Mouse (Mus musculus) mouse trophoblast stem cell (cell line): ENCODE data around the gene Bex1.

Source experiments
- in situ Hi-C, 2 experiments: fragments of 300-500 bp; cut with MseI, MboI; formaldehyde crosslinking; loops; 2 replicates in 1 of 2; 3 replicates in 1 of 2; pipeline ENCODE4 v1.15.1; 2025

Gene Bex1

DNA sequence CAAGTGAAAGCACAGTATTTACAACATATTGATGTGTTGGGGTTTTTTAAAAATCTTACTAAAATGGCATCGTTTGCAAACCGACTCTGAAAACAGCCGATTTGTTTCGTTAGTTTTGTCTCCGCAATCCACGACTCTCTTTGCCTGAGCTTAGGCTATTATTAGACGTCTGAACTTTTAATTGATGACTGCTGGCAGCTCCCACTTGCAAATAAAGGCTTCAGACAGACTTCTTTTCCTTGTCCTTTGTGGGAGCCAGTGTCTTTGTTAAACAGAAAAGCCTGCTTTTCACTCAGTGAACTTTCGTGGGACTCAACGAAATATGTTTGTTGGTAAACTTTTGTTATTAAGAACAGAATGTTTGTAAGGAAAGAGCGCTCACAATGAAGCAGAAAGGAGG, 42.5 kb downstream of the Bex1 start:
- in situ Hi-C loops: no loop called here

DNA sequence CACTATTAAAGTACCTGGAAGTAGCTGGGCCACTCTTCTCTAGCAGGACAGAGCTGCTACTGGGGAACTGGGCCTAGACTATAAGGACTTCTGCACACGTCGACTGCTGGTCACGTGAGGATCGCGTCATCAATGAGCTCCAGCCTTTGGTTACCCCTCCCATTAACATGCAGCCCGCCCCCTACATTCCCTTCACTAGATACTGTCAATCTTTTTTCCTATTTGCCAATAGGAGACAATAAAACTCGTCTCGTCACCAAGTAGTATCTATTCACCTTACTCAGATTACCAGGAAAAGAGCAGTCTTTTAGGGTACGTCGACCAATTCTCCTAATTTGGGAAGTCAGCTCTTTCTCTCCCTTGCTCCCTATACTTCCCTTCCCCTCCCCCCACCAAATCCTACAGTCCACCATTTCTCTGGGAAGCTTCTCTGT, 43.2 kb downstream of the Bex1 start, which contains the start of gene Tceal8:
TSS of gene Tceal8 (minus strand) at position 225 of the 434 bp plus-strand sequence.
- in situ Hi-C loops: no loop called here

DNA sequence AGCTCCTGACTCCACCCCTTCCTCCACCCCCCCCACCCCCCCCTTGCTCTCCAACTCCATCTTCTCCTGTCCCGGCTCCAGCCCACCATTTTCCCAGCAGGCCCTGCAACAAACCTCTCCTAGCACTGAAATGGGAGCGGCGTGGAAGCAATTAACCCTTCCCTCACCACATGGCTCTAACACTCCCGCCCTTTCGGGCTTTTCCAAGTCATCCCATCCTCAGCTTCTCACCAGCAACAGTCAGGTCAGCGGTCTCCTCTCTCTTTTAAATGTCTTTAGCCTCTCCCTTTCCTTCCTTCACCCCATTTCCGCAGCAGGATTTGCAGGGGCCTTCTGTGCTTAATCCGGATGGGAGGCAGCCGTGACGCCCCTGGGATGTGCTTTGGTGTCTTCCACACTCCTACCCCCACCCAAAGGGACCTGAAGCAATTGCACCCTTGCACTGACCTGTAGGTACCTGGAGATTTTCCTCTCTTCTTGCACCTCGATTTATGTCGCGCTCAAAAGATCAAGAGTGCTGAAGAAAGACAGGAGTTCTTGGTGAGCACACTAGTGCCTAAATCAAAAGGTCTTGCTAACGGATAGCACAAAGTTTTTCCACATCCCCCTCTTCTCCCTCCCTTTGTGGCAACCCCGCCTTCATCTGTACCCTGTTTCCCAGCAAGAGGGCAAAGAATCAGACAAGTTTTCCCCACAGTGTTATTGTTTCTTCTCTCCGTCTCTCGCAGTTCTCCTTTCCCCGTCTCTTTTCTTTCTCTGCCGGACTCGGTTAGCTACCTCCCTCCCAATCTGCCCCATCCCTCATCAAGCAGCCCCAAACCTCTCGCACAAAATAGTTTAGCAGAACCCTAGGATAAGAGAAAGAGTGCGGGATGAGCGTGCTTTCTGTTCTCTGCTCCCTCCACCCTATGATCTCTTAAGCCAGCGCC, 43.9 kb downstream of the Bex1 start:
- in situ Hi-C loops: no loop called here

DNA sequence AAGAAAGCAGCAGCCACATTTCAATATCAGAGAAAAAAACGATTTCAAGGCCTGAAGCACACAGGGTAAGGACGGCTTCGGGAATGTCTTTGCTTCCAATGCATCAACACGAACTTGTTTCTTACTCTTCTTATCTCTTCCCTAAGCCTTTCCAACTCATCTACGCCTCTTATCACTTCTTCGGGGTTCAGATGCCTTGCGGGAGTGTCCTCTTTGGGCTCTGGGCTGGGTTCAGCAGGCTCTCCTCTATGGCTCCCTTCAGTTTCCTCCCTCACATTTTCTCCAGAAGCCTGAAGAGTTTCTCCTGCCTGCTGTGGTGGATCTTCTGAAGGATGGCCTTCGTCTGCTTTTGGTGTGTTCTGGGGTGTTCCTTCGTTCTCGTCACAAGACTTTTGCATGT, 44.7 kb downstream of the Bex1 start:
- in situ Hi-C loops: no loop called here
